Mouse (Mus musculus): ENCODE data around the gene Pagr1a.

- no peak for TF ChIP-seq POLR2A (IDR thresholded peaks at IDR 0.05; ENCODE audit: borderline replicate concordance, extremely low read depth, low read depth, low read length)
- TF ChIP-seq CTCF (IDR thresholded peaks at IDR 0.05; ENCODE audit: insufficient read depth, low read length) = peak; percentile 53
Measured at GRCm38 (mm10) chr7:126986319-126986718, 30.8 kb downstream of the Pagr1a start.

Data from lung, adult 2 months (tissue).